Mouse (Mus musculus): Measurements from ENCODE around the gene Pafah1b1. TPM values are rescaled to one million over a fixed set of nuclear protein-coding genes. Genes with fewer than 3 reads are reported as not detected.

Gene Pafah1b1
- polyA plus RNA-seq, 1 experiment from 2014 or later, result 46.0 TPM

DNA sequence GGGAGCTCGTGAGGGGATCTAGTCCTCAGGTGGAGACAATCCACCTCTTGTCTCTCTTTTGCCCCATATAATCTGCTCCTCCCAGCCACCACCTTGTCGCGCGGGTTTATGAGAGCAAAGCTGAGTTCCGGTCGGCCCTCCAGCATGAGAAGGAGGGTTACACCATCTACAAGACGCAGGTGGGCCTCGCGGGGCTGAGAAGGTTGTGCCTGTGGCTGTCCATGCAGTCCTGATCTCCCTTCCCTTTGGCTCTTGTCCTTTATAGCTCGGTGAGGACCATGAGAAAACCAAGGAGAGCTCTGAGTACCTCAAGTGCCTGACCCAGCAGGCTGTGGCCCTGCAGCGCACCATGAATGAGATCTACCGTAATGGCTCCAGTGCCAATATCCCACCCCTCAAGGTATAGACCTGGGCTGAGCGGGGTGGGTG lies 56.9 kb downstream of the Pafah1b1 start:
- Histone ChIP-seq H3K9ac (ENCODE audit: low read depth, low read length) (no peak overlapping the region), H3K9me3 (ENCODE audit: control insufficient read depth, low read length) (no peaks in the 10 kb centered on the region), H3K27ac (ENCODE audit: low read depth, low read length) (no peak overlapping the region), H3K27me3 (replicated peaks; ENCODE audit: control insufficient read depth, insufficient read depth, low read length) (no peaks in the 10 kb centered on the region), H3K4me3 (ENCODE audit: low read length) (no peak overlapping the region), H3K4me1 (ENCODE audit: control insufficient read depth, insufficient read depth, low read depth, low read length) (no peaks in the 10 kb centered on the region), H3K4me2 (ENCODE audit: low read length) (no peak overlapping the region), H3K36me3 (ENCODE audit: control insufficient read depth, insufficient read depth, low read length) (peaks cover 56% of the 10 kb centered on the region)
- no peak for ATAC-seq
- WGBS, result 96% methylated on average over 13 of the region's 13 CpGs

DNA sequence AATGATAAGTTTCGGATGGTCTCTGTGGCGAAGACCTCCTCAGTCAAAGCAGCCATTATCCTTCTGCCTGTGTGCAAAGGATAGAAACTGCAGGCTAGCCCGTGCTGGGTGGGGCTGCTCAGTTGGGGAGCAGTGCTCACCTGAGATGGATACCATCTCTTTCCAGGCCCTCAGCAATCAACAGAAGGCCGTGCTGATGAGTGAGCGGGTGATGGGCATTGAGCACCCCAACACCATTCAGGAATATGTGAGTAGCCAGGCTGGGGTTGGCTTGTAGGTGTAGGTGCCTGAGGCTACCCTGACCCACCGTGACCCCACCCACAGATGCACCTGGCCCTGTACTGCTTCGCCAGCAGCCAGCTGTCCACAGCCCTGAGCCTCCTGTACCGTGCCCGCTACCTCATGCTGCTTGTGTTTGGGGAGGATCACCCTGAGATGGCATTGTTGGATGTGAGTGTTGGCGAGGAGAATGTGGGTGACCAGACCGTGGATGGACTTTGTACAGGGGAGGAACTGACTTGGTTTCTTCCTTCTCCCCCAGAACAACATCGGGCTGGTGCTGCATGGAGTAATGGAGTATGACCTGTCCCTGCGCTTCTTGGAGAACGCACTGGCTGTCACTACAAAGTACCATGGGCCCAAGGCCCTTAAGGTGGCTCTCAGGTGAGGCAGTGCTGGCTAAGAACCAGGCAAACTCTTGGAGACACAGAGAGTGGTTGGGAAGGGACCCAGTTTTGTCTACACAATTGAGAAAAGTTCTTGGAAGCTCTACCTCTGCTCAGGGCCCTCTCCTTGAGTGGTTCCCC lies 57.5 kb downstream of the Pafah1b1 start:
- ATAC-seq, result no peak
- no peaks in the 10 kb centered on the region for H3K9me3 ChIP-seq (ENCODE audit: control insufficient read depth, low read length)
- H3K27me3 ChIP-seq (replicated peaks; ENCODE audit: control insufficient read depth, insufficient read depth, low read length), result no peaks in the 10 kb centered on the region
- 96% methylated on average over 14 of the region's 14 CpGs for WGBS
- H3K9ac ChIP-seq (ENCODE audit: low read depth, low read length), result no peak overlapping the region
- H3K4me1 ChIP-seq (ENCODE audit: control insufficient read depth, insufficient read depth, low read depth, low read length), result no peaks in the 10 kb centered on the region
- H3K27ac ChIP-seq (ENCODE audit: low read depth, low read length), result no peak overlapping the region
- H3K4me2 ChIP-seq (ENCODE audit: low read length), result no peak overlapping the region
- H3K4me3 ChIP-seq (ENCODE audit: low read length), result no peak overlapping the region
- peaks cover 63% of the 10 kb centered on the region for H3K36me3 ChIP-seq (ENCODE audit: control insufficient read depth, insufficient read depth, low read length)

DNA sequence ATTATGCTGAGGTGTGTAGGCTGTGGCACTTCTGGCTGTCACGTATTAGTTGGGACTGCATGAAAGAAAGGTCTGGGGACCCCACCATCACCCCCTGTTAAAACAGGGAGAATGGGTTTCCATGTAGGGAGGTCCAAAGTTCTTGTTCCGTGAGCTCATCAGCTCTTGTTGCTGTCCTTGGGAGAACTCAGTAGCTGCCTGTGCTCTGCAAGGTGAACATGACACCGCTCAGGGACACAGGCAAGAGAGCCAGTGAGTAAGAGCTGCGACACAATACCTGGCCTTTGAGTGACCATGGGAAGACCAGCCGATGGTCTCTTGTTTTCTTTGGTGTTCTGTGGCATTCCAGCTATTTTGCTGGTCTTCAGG lies 58.2 kb downstream of the Pafah1b1 start:
- 98% methylated on average over 5 of the region's 5 CpGs for WGBS
- peaks cover 68% of the 10 kb centered on the region for H3K36me3 ChIP-seq (ENCODE audit: control insufficient read depth, insufficient read depth, low read length)
- H3K4me3 ChIP-seq (ENCODE audit: low read length), result no peak overlapping the region

DNA sequence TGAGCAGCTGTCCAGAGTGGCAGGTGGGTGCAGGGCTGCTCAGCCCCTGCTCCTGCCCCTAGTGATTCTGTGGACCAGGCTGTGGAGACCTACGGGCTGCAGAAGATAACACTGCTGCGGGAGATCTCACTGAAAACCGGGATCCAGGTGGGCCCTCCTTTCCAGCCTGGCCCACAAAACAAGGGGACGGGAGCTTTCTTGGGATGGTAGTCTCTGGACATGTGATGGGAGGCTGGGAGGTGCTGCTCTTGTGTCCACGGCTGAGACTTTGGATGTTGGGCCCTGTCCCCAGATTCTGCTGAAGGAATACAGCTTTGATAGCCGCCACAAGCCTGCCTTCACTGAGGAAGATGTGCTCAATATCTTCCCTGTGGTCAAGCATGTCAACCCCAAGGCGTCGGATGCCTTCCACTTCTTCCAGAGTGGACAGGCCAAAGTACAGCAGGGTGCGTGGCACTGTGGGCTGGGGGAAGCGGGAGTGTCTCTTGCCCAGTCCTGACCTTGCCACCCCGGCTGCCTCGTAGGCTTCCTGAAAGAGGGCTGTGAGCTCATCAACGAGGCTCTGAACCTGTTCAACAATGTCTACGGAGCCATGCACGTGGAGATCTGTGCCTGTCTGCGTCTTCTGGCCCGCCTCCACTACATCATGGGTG lies 58.7 kb downstream of the Pafah1b1 start:
- ATAC-seq, result no peak

More for the DNA sequence above, 58.2 kb downstream of the Pafah1b1 start:
- Histone ChIP-seq H3K4me1 (ENCODE audit: control insufficient read depth, insufficient read depth, low read depth, low read length) (no peaks in the 10 kb centered on the region), H3K27ac (ENCODE audit: low read depth, low read length) (no peak overlapping the region), H3K9me3 (ENCODE audit: control insufficient read depth, low read length) (no peaks in the 10 kb centered on the region), H3K9ac (ENCODE audit: low read depth, low read length) (no peak overlapping the region), H3K4me2 (ENCODE audit: low read length) (no peak overlapping the region), H3K27me3 (replicated peaks; ENCODE audit: control insufficient read depth, insufficient read depth, low read length) (no peaks in the 10 kb centered on the region)
- ATAC-seq, result no peak

DNA sequence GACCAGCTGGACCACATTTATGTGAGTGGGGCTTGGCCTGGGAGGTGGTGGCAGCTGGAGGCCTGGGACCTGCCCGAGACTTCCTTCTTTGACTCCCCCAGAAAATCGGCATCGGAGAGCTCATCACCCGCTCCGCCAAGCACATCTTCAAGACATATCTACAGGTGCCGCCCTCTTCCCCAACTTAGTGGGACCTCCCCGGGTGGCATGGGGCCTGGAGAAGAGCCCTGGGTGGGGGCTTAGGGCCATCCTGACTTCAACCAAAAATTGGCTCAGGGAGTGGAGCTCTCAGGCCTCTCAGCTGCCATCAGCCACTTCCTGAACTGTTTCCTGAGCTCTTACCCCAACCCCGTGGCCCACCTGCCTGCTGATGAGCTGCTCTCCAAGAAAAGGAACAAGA lies 59.6 kb downstream of the Pafah1b1 start:
- Histone ChIP-seq H3K27me3 (replicated peaks; ENCODE audit: control insufficient read depth, insufficient read depth, low read length) (no peaks in the 10 kb centered on the region), H3K36me3 (ENCODE audit: control insufficient read depth, insufficient read depth, low read length) (peaks cover 78% of the 10 kb centered on the region), H3K27ac (ENCODE audit: low read depth, low read length) (no peak overlapping the region), H3K4me3 (ENCODE audit: low read length) (no peak overlapping the region), H3K9me3 (ENCODE audit: control insufficient read depth, low read length) (no peaks in the 10 kb centered on the region), H3K9ac (ENCODE audit: low read depth, low read length) (no peak overlapping the region), H3K4me2 (ENCODE audit: low read length) (no peak overlapping the region), H3K4me1 (ENCODE audit: control insufficient read depth, insufficient read depth, low read depth, low read length) (no peaks in the 10 kb centered on the region)
- 93% methylated on average over 8 of the region's 8 CpGs for WGBS
- ATAC-seq, result no peak

More for the DNA sequence above, 58.7 kb downstream of the Pafah1b1 start:
- no peak overlapping the region for H3K9ac ChIP-seq (ENCODE audit: low read depth, low read length)
- H3K9me3 ChIP-seq (ENCODE audit: control insufficient read depth, low read length), result no peaks in the 10 kb centered on the region
- H3K4me3 ChIP-seq (ENCODE audit: low read length), result no peak overlapping the region
- no peaks in the 10 kb centered on the region for H3K4me1 ChIP-seq (ENCODE audit: control insufficient read depth, insufficient read depth, low read depth, low read length)
- H3K36me3 ChIP-seq (ENCODE audit: control insufficient read depth, insufficient read depth, low read length), result peaks cover 71% of the 10 kb centered on the region
- H3K27ac ChIP-seq (ENCODE audit: low read depth, low read length), result no peak overlapping the region
- H3K4me2 ChIP-seq (ENCODE audit: low read length), result no peak overlapping the region
- WGBS, result 95% methylated on average over 17 of the region's 17 CpGs
- H3K27me3 ChIP-seq (replicated peaks; ENCODE audit: control insufficient read depth, insufficient read depth, low read length), result no peaks in the 10 kb centered on the region

DNA sequence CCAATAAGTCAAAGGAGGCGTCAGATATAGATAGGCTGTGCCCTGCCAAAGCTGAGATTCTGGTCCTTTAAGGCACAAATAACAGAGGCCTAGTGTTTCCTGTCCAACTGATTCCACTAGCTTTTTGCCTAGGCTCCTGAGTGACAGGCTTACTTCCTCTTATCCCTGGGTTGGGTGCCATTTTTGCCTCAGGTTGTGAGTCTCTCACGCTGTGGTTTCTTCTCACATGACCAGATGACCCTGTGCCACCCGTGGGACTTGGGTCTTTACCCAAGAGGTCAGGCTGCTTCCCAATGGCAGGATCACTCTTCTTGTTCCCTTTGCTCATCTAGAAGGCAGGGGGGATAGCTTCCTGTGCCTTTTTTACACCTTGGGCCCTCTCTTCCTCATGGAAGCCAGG lies 60.2 kb downstream of the Pafah1b1 start:
- Histone ChIP-seq H3K4me1 (ENCODE audit: control insufficient read depth, insufficient read depth, low read depth, low read length) (no peaks in the 10 kb centered on the region), H3K27ac (ENCODE audit: low read depth, low read length) (no peak overlapping the region), H3K4me3 (ENCODE audit: low read length) (no peak overlapping the region), H3K9ac (ENCODE audit: low read depth, low read length) (no peak overlapping the region), H3K27me3 (replicated peaks; ENCODE audit: control insufficient read depth, insufficient read depth, low read length) (no peaks in the 10 kb centered on the region), H3K9me3 (ENCODE audit: control insufficient read depth, low read length) (no peaks in the 10 kb centered on the region), H3K4me2 (ENCODE audit: low read length) (no peak overlapping the region), H3K36me3 (ENCODE audit: control insufficient read depth, insufficient read depth, low read length) (peaks cover 79% of the 10 kb centered on the region)
- 87% methylated on average over 3 of the region's 3 CpGs for WGBS
- no peak for ATAC-seq

DNA sequence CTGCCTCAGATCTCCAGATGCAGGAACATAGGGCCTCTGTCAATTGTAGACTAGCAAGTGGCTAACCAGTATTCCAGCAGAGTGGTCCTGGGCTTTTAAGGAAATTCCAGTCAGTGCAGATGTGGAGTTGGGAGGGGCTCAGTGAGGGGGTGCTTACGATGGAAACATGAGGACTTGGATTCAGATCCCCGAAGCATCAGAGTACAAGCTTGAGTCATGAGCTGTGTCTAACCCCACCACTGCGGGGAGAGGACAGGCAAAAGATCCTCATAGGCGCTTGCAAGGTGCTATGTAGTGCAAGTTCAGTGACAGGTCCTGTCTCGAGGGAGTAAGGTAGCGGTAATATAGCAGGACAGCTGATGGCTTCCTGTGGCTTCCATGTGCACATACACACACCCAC lies 62.2 kb downstream of the Pafah1b1 start:
- H3K9ac ChIP-seq (ENCODE audit: low read depth, low read length), result no peak overlapping the region
- H3K4me2 ChIP-seq (ENCODE audit: low read length), result no peak overlapping the region
- no peaks in the 10 kb centered on the region for H3K27me3 ChIP-seq (replicated peaks; ENCODE audit: control insufficient read depth, insufficient read depth, low read length)
- 90% methylated on average over 6 of the region's 6 CpGs for WGBS
- ATAC-seq, result no peak
- H3K4me3 ChIP-seq (ENCODE audit: low read length), result no peak overlapping the region
- no peak overlapping the region for H3K27ac ChIP-seq (ENCODE audit: low read depth, low read length)
- no peaks in the 10 kb centered on the region for H3K4me1 ChIP-seq (ENCODE audit: control insufficient read depth, insufficient read depth, low read depth, low read length)
- H3K9me3 ChIP-seq (ENCODE audit: control insufficient read depth, low read length), result no peaks in the 10 kb centered on the region
- peaks cover 76% of the 10 kb centered on the region for H3K36me3 ChIP-seq (ENCODE audit: control insufficient read depth, insufficient read depth, low read length)

DNA sequence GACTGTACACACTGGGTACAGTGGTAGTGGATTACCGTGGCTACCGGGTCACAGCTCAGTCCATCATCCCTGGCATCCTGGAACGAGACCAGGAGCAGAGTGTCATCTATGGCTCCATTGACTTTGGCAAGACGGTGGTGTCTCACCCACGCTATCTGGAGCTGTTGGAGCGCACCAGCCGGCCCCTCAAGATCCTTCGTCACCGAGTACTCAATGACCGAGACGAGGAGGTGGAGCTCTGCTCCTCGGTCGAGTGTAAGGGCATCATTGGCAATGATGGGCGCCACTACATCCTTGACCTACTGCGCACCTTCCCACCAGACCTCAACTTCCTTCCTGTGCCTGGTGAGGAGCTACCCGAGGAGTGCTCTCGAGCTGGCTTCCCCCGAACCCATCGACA lies 62.8 kb downstream of the Pafah1b1 start:
- WGBS, result 96% methylated on average over 19 of the region's 19 CpGs
- H3K36me3 ChIP-seq (ENCODE audit: control insufficient read depth, insufficient read depth, low read length), result peaks cover 73% of the 10 kb centered on the region
- no peaks in the 10 kb centered on the region for H3K9me3 ChIP-seq (ENCODE audit: control insufficient read depth, low read length)
- H3K4me3 ChIP-seq (ENCODE audit: low read length), result no peak overlapping the region
- no peak overlapping the region for H3K4me2 ChIP-seq (ENCODE audit: low read length)
- ATAC-seq, result no peak
- H3K27me3 ChIP-seq (replicated peaks; ENCODE audit: control insufficient read depth, insufficient read depth, low read length), result no peaks in the 10 kb centered on the region
- H3K27ac ChIP-seq (ENCODE audit: low read depth, low read length), result no peak overlapping the region
- no peak overlapping the region for H3K9ac ChIP-seq (ENCODE audit: low read depth, low read length)
- no peaks in the 10 kb centered on the region for H3K4me1 ChIP-seq (ENCODE audit: control insufficient read depth, insufficient read depth, low read depth, low read length)

DNA sequence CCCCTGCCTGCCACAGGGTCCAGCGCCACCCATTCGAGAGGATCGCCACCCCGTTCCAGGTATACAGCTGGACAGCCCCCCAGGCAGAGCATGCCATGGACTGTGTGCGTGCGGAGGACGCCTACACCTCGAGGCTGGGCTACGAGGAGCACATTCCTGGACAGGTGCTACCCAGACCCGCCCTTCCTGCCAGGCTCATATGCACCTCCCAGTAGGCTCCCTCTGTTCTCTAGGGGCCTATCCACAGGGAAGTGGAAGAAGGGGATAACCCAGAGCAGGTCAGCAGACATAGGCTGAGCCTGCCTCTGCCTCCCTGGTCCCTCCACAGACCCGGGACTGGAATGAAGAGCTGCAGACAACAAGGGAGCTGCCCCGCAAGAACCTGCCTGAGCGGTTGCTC lies 64.1 kb downstream of the Pafah1b1 start:
- Histone ChIP-seq H3K4me2 (ENCODE audit: low read length) (no peak overlapping the region), H3K9me3 (ENCODE audit: control insufficient read depth, low read length) (no peaks in the 10 kb centered on the region), H3K27me3 (replicated peaks; ENCODE audit: control insufficient read depth, insufficient read depth, low read length) (no peaks in the 10 kb centered on the region), H3K4me1 (ENCODE audit: control insufficient read depth, insufficient read depth, low read depth, low read length) (no peaks in the 10 kb centered on the region), H3K9ac (ENCODE audit: low read depth, low read length) (no peak overlapping the region), H3K4me3 (ENCODE audit: low read length) (no peak overlapping the region), H3K27ac (ENCODE audit: low read depth, low read length) (no peak overlapping the region), H3K36me3 (ENCODE audit: control insufficient read depth, insufficient read depth, low read length) (peaks cover 63% of the 10 kb centered on the region)
- ATAC-seq, result no peak
- WGBS, result 97% methylated on average over 13 of the region's 13 CpGs

Data from hindbrain, embryonic 16.5 days (tissue).